Mouse (Mus musculus) liver, embryonic 11.5 days (tissue): ENCODE measurements around the gene Nr1i3. TPM values are rescaled to one million over a fixed set of nuclear protein-coding genes. Genes with fewer than 3 reads are reported as not detected.
A peak's percentile ranks its signal among the peaks of the same experiment; 100 is the strongest.

Experiments used
- ATAC-seq: fragments of 200-750 bp; cut with Nextera tagmentation; replicated peaks from 2 replicates; pipeline ENCODE4 v1.8.0; 2017; ENCODE audit warnings: moderate number of reproducible peaks, mild to moderate bottlenecking, moderate TSS enrichment, moderate library complexity; ENCODE audit not compliant: low FRiP score
- DNase-seq: peaks from one replicate; pipeline ENCODE4 v3.0.0-alpha.2; 2017; ENCODE audit warnings: low spot score
- H3K27ac ChIP-seq: fragments of 300-500 bp; sonication (generic); 2 replicates; pipeline ENCODE4 v1.5.1; 2014; ENCODE audit warnings: mild to moderate bottlenecking, low read depth, low read length, control low read depth
- H3K27me3 ChIP-seq: fragments of 300-500 bp; sonication (generic); replicated peaks from 2 replicates; pipeline ENCODE4 v1.6.1; 2014; ENCODE audit warnings: low read length, mixed read lengths; ENCODE audit not compliant: control insufficient read depth, insufficient read depth
- H3K36me3 ChIP-seq: fragments of 300-500 bp; sonication (generic); 2 replicates; pipeline ENCODE4 v1.6.1; 2014; ENCODE audit warnings: mild to moderate bottlenecking, low read length, moderate library complexity, mixed read lengths; ENCODE audit not compliant: control insufficient read depth, insufficient read depth
- H3K4me1 ChIP-seq: fragments of 300-500 bp; sonication (generic); replicated peaks from 2 replicates; pipeline ENCODE4 v1.6.1; 2014; ENCODE audit warnings: low read length, mixed read lengths; ENCODE audit not compliant: control insufficient read depth, insufficient read depth
- H3K4me2 ChIP-seq: fragments of 300-500 bp; sonication (generic); 2 replicates; pipeline ENCODE4 v1.6.1; 2014; ENCODE audit warnings: mild to moderate bottlenecking, control low read depth, moderate library complexity
- H3K4me3 ChIP-seq: fragments of 300-500 bp; sonication (generic); 2 replicates; pipeline ENCODE4 v1.5.1; 2014; ENCODE audit warnings: low read depth, low read length, control low read depth
- H3K9ac ChIP-seq: fragments of 300-500 bp; sonication (generic); 2 replicates; pipeline ENCODE4 v1.6.1; 2014; ENCODE audit warnings: low read depth, low read length, control low read depth
- H3K9me3 ChIP-seq: fragments of 300-500 bp; sonication (generic); 2 replicates; pipeline ENCODE4 v1.6.1; 2016; ENCODE audit warnings: low read length, inconsistent platforms, mixed read lengths; ENCODE audit not compliant: control insufficient read depth
- WGBS: fragments of 180-500 bp; shearing (Covaris S2); extraction: QIAGEN DNeasy Blood & Tissue Kit; methylation state at CpG from one replicate; pipeline ENCODE4 v1.1.7; 2014; 5-methylcytosine and 5-hydroxymethylcytosine counted together
- polyA plus RNA-seq: library from polyadenylated mRNA; unstranded; fragments of >200 nt; fragmentation: Nextera tagmentation; extraction: Ambion mirVana; gene quantifications from 2 replicates; pipeline ENCODE4 v1.2.1, GENCODE M21; 2014

Gene Nr1i3
- polyA plus RNA-seq, 1 experiment from 2014 or later: 0.16 TPM

DNA sequence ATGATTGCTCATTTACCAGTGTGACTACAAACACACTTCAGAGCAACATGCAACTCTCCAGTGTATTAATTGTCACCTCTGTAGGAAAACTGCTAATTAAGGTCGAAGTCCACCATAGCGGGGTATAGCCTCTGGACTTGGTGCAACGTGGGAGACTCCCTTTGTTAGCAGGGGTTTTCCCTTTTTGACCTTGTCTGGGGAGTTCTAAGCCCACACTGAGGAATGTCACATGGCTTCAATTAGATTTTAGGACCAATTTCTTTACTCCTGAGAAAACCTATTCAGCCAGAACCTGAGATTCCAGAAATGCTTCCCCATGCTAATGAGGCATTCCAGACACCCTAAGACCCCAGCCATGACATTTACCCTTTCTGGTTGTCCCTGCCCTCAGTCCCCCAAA, 16.4 kb downstream of the Nr1i3 start:
- peaks cover 32% of the 10 kb centered on the region for H3K4me1 ChIP-seq
- H3K27ac ChIP-seq: no peak overlapping the region
- no peak overlapping the region for H3K9ac ChIP-seq
- H3K36me3 ChIP-seq: peaks cover 8% of the 10 kb centered on the region; the same call in 1 of the 2 replicates
- DNase-seq (no peak), ATAC-seq (no peak)
- no peaks in the 10 kb centered on the region for H3K9me3 ChIP-seq
- no peaks in the 10 kb centered on the region for H3K27me3 ChIP-seq
- WGBS: 70% methylated on average over 3 of the region's 3 CpGs
- H3K4me3 ChIP-seq: no peak overlapping the region
- no peak overlapping the region for H3K4me2 ChIP-seq

DNA sequence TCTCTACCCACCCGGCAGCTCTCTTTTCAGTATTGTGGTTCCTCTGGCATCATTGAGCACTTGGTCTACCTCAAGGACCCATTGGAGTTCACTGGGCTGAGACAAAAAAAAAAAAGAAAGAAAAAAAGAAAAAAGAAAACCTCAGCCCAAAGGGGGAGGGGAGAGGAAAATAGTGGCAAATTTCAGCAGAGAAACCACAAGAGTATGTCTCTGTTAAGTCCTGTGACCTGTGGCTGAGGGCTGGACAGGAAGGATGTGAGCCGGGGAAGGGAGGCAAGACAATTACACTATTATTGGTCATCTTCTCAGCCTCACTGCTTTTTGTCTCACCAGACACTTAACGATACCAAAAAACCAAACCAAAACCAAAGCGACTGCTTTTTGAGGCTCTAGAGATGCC, 18.1 kb downstream of the Nr1i3 start:
- H3K9ac ChIP-seq: no peak overlapping the region
- DNase-seq: no peak
- WGBS: 49% methylated on average over 4 of the region's 4 CpGs
- H3K27ac ChIP-seq: no peak overlapping the region
- H3K27me3 ChIP-seq: no peaks in the 10 kb centered on the region
- H3K9me3 ChIP-seq: no peaks in the 10 kb centered on the region
- H3K4me1 ChIP-seq: peaks cover 32% of the 10 kb centered on the region
- no peak overlapping the region for H3K4me3 ChIP-seq
- H3K4me2 ChIP-seq: peak overlapping the region; percentile 30
- peaks cover 19% of the 10 kb centered on the region; the same call in 1 of the 2 replicates for H3K36me3 ChIP-seq
- no peak for ATAC-seq

DNA sequence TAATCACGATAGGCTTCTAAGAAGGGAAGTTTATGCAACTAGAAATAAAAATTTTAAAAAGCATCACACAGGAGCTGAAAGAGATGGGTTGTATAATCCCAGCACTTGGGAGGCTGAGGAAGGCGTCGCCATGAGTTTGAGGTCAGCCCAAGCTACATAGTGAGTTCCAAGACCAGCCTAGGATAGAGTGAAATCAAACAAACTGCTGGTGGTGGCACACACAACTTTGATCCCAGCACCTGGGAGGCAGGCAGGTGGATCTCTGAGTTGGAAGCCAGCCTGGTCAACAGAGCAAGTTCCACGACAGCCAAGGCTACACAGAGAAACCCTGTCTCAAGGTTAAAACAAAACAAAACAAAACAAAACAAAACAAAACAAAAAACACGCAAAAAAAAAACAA, 18.6 kb downstream of the Nr1i3 start:
- 67% methylated on average over 5 of the region's 5 CpGs for WGBS
- ATAC-seq (no peak), DNase-seq (no peak)
- no peak overlapping the region for H3K4me3 ChIP-seq
- H3K9me3 ChIP-seq: no peaks in the 10 kb centered on the region
- 0 out of 2 replicates have a peak overlapping the region, but pooled peaks have one; percentile 3 for H3K27ac ChIP-seq
- no peak overlapping the region for H3K9ac ChIP-seq
- peaks cover 24% of the 10 kb centered on the region; the same call in 1 of the 2 replicates for H3K36me3 ChIP-seq
- peak overlapping the region; percentile 30 for H3K4me2 ChIP-seq
- no peaks in the 10 kb centered on the region for H3K27me3 ChIP-seq
- peaks cover 32% of the 10 kb centered on the region for H3K4me1 ChIP-seq

DNA sequence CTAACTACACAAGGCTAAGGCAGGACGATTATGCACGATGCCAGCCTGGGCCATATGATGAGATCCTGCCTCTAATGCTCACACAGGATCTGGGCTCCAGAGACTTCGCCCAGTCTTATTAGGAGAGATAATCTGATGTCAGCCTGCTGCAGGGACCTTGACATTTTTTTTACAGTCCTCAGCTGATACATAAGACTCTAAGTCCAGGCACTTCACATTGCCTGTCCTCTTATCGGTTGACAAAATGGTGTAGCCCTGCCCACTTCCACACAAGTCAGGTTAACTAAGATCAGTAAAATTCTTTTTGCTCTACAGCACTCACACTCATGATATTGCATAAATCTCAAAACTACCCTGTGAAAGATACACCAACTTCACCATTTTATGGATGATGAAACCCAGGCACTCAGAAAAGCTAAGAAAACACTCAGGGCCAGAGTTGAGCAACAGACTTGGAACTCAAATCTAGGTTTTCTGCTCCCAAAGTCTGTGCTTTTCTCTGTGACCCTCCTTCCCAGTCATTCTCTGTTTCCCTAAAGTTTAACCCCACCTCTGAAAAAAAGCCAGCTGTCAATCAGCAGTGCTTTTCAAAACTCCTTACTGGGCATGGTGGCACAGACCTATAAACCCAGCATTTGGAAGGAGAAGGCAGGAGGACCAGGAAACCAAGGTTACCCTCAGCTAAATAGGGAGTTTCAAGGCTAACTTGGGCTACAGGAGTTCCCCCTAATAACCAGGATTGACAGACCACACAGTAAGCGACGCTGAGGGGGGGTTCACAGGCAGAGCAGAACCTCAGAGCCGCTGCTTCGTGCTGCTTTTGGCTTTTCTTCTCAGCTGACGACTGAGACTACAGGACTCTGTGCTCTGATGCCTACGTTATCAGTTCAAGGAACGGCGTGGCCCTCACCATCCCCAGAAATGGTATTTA, 19.3 kb downstream of the Nr1i3 start:
- ATAC-seq (peak; percentile 63), DNase-seq (no peak)
- H3K4me2 ChIP-seq: peak overlapping the region; percentile 30
- H3K4me3 ChIP-seq: peak overlapping the region; percentile 32
- H3K9ac ChIP-seq: no peak overlapping the region; the same call in 1 of the 2 replicates
- 42% methylated on average over 12 of the region's 12 CpGs for WGBS
- H3K27me3 ChIP-seq: no peaks in the 10 kb centered on the region
- H3K4me1 ChIP-seq: peaks cover 32% of the 10 kb centered on the region
- H3K27ac ChIP-seq: peak overlapping the region; percentile 4; the same call in 1 of the 2 replicates
- H3K36me3 ChIP-seq: peaks cover 31% of the 10 kb centered on the region
- H3K9me3 ChIP-seq: no peaks in the 10 kb centered on the region

DNA sequence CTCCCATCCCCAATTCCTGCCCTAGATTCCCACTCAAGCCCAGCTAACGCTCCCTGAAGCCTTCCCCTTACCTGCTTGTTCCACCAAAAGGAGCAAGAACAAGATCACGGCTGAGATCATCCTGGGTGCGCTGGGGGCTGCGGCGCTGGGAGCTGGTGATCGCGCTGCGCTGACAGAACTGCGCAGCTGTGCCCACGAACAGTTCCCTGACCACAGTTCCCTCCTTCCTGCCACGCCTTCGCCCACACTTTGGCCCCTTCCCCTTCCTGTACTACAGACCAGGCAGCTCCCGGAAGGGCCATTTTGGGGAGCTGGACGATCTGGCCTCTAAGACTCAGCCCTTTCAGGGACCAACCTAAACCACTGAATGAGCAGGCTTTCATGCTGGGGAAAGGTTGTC, 20.4 kb downstream of the Nr1i3 start, which contains the start of gene Fcer1g:
Fcer1g (minus strand) TSS at position 240 of the 400 bp plus-strand sequence.
- ATAC-seq (no peak), DNase-seq (no peak)
- Histone ChIP-seq H3K36me3 (peaks cover 42% of the 10 kb centered on the region), H3K9ac (no peak within 1 kb of the TSS; the same call in 1 of the 2 replicates), H3K4me2 (peak within 1 kb of the TSS; percentile 12), H3K4me3 (peak within 1 kb of the TSS; percentile 32), H3K27me3 (no peaks in the 10 kb centered on the region), H3K27ac (peak within 1 kb of the TSS; percentile 4; the same call in 1 of the 2 replicates), H3K4me1 (peaks cover 32% of the 10 kb centered on the region), H3K9me3 (no peaks in the 10 kb centered on the region)
- 50% methylated on average over 14 of the region's 14 CpGs for WGBS

DNA sequence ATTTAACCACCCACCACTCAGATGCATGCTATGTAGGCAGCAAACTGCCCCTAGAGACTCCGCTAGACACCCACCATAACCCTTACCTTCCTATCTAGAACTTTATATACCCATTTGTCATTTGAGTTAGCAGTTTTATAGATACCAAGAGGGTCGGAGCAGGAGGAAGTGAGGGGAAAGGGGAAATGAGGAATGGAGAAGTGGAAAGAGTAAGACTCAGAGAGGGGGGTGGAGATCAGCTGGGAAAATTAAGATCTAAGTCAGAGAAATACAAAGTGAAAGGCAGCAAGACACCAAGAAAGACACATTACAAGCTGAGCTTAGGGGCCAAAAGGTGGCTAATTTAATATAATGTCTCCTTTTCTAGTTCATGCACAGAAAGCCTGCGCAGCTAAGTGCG, 20.8 kb downstream of the Nr1i3 start:
- Histone ChIP-seq H3K9ac (no peak overlapping the region), H3K4me2 (peak overlapping the region; percentile 12), H3K4me1 (peaks cover 32% of the 10 kb centered on the region), H3K27me3 (no peaks in the 10 kb centered on the region), H3K36me3 (peaks cover 44% of the 10 kb centered on the region), H3K9me3 (no peaks in the 10 kb centered on the region), H3K4me3 (no peak overlapping the region), H3K27ac (no peak overlapping the region)
- ATAC-seq (no peak), DNase-seq (no peak)
- 76% methylated on average over 4 of the region's 4 CpGs for WGBS

DNA sequence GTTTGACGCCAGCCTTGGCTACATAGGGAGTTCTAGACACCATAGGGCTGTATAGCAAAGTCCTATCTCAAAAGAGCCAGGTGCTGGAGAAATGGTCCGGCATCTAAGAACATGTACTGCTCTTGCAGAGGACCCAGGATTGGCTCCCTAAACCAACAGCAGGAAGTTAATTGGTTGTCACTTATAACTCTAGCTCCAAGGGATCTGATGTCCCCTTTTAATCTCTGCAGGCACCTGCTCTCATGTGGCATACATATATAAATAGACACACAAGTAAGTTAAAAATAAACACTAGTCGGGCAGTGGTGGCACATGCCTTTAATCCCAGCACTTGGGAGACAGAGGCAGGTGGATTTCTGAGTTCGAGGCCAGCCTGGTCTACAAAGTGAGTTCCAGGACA, 22.0 kb downstream of the Nr1i3 start:
- DNase-seq (no peak), ATAC-seq (no peak)
- Histone ChIP-seq H3K27me3 (no peaks in the 10 kb centered on the region), H3K9ac (no peak overlapping the region), H3K27ac (no peak overlapping the region), H3K36me3 (peaks cover 51% of the 10 kb centered on the region), H3K9me3 (no peaks in the 10 kb centered on the region), H3K4me1 (peaks cover 30% of the 10 kb centered on the region), H3K4me2 (no peak overlapping the region), H3K4me3 (no peak overlapping the region)
- 81% methylated on average over 4 of the region's 4 CpGs for WGBS

DNA sequence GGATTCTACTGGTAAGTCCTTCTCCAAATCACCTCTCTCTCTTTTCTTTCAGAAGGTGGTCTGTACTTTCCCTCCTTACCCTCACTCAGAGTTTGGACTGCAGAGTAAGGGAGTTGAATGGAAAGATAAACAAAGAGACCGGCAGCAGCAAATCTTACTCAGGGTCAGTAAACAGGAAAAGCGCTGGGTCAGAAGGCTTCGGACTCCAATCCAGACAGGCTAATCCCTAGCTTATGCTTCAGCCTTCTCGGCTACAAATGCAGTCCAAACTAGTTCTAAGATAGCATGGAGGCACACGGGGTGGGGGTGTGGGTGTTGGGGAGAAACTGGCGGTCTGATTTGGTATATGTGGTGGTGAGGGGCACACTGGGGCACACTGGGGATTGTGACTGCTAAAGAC, 23.7 kb downstream of the Nr1i3 start:
- H3K27ac ChIP-seq: no peak overlapping the region
- WGBS: 69% methylated on average over 6 of the region's 6 CpGs
- no peak overlapping the region for H3K4me3 ChIP-seq
- H3K4me2 ChIP-seq: no peak overlapping the region
- peaks cover 23% of the 10 kb centered on the region for H3K4me1 ChIP-seq
- DNase-seq: no peak
- H3K36me3 ChIP-seq: peaks cover 60% of the 10 kb centered on the region
- H3K27me3 ChIP-seq: no peaks in the 10 kb centered on the region
- no peaks in the 10 kb centered on the region for H3K9me3 ChIP-seq
- H3K9ac ChIP-seq: no peak overlapping the region
- ATAC-seq: no peak
